ENCODE assay signal across 9 mouse cellular contexts in the genomic region with DNA sequence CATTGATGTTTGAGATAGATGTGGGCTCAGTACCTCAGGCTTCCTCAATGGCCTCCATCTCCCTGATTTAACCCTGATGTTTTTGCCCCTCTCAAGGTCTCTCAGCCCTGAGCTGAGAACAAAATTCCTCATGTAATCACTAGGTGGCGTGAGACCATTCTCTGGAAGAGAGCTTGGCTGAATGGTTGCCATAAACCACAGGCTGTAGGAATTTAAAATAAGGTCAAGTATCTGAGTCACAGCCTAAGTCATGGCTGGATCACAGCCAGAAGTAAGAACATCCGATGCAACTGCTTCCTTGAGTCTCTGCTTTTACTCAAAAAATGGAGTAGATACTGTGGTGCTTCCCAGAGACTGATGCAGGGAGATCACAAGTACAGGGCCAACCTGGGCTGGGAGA.
DNase-seq lines count a peak whose midpoint lies in the region; ATAC-seq lines count a peak whose summit lies in the region.
"Had no signal": no experiment of that assay in that cellular context is flagged by ENCODE, and none has a peak within 500 bp of the region (broad histone marks: within the 10 kb centered on the region; RNA-seq: fewer than 3 reads in every experiment).

No protein-coding gene starts in this region.

- ATAC-seq in hindbrain, embryonic 11.5 days (ENCODE audit: low FRiP score) = no peak
- ATAC-seq in megakaryocyte-erythroid progenitor cell, adult 5-6 weeks (replicated peaks; ENCODE audit: low FRiP score, low TSS enrichment, poor library complexity, severe bottlenecking) = peak; percentile 47; the same call in 1 of the 2 replicates
- no peak for ATAC-seq in erythroid progenitor cell, adult 5-6 weeks (replicated peaks; ENCODE audit: low FRiP score, poor library complexity, severe bottlenecking)

- peak; percentile 17 for DNase-seq in hindbrain, embryonic 11.5 days (ENCODE audit: low spot score)
- DNase-seq in hindbrain, embryonic 10.5 days (ENCODE audit: low spot score) = no peak
- DNase-seq in urinary bladder, postnatal 25 days (ENCODE audit: low spot score) = peak; percentile 11
- DNase-seq in urinary bladder, adult 2 months (ENCODE audit: low spot score) = no peak
- peak; percentile 59 to 74 for DNase-seq in heart, adult 9 months (ENCODE audit: low spot score in 2 of 2)
- no peak for DNase-seq in spleen, adult 18-20 months

- 48% methylated on average over 2 of the region's 2 CpGs for WGBS in hindbrain, embryonic 11.5 days
- 60% methylated on average over 2 of the region's 2 CpGs for WGBS in hindbrain, embryonic 10.5 days

- no peaks in the 10 kb centered on the region for H3K27me3 ChIP-seq in hindbrain, embryonic 11.5 days (ENCODE audit: control insufficient read depth, insufficient read depth, low read length)
- H3K27me3 ChIP-seq in hindbrain, embryonic 10.5 days (ENCODE audit: insufficient read depth, poor library complexity, severe bottlenecking) = no peaks in the 10 kb centered on the region
- H3K27me3 ChIP-seq: neural tube, embryonic 12.5 days had no signal

- no peaks in the 10 kb centered on the region for H3K36me3 ChIP-seq in hindbrain, embryonic 11.5 days (ENCODE audit: control insufficient read depth, insufficient read depth, low read length)
- no peaks in the 10 kb centered on the region for H3K36me3 ChIP-seq in hindbrain, embryonic 10.5 days
- H3K36me3 ChIP-seq: neural tube, embryonic 12.5 days had no signal

- no peak overlapping the region for H3K27ac ChIP-seq in hindbrain, embryonic 11.5 days (ENCODE audit: low read depth, low read length)
- H3K27ac ChIP-seq in hindbrain, embryonic 10.5 days = no peak overlapping the region
- H3K27ac ChIP-seq: neural tube, embryonic 12.5 days had no signal

- no peak overlapping the region for H3K4me3 ChIP-seq in hindbrain, embryonic 11.5 days (ENCODE audit: low read depth, low read length)
- H3K4me3 ChIP-seq in hindbrain, embryonic 10.5 days = no peak overlapping the region
- H3K4me3 ChIP-seq: neural tube, embryonic 12.5 days had no signal

- no peak overlapping the region for H3K4me2 ChIP-seq in hindbrain, embryonic 11.5 days (replicated peaks; ENCODE audit: low read depth, low read length)
- H3K4me2 ChIP-seq: neural tube, embryonic 12.5 days had no signal

- H3K4me1 ChIP-seq in hindbrain, embryonic 11.5 days (replicated peaks; ENCODE audit: control insufficient read depth, insufficient read depth, low read length) = no peaks in the 10 kb centered on the region
- H3K4me1 ChIP-seq in hindbrain, embryonic 10.5 days (replicated peaks) = no peaks in the 10 kb centered on the region
- H3K4me1 ChIP-seq: neural tube, embryonic 12.5 days had no signal

- H3K9ac ChIP-seq in hindbrain, embryonic 11.5 days (ENCODE audit: low read depth, low read length) = no peak overlapping the region
- H3K9ac ChIP-seq: neural tube, embryonic 12.5 days had no signal

- H3K9me3 ChIP-seq in hindbrain, embryonic 11.5 days (ENCODE audit: control insufficient read depth, low read length) = no peaks in the 10 kb centered on the region
- H3K9me3 ChIP-seq in hindbrain, embryonic 10.5 days = no peaks in the 10 kb centered on the region
- H3K9me3 ChIP-seq: neural tube, embryonic 12.5 days had no signal

Comparison
In these comparisons a context has a peak if more than half of its experiments do, and no peak if none do; other contexts are left out.
1. DNase-seq: peak in hindbrain, embryonic 11.5 days (single experiment), urinary bladder, postnatal 25 days (single experiment) and heart, adult 9 months (2 of 2); none in hindbrain, embryonic 10.5 days (single experiment), urinary bladder, adult 2 months (single experiment) and spleen, adult 18-20 months (0 of 2).